Mouse (Mus musculus) liver, embryonic 14.5 days (tissue): ENCODE results near the gene Ush1g. TPM values are rescaled to one million over a fixed set of nuclear protein-coding genes. Genes with fewer than 3 reads are reported as not detected.

Source experiments
- ATAC-seq: fragments of 200-750 bp; cut with Nextera tagmentation; 2 replicates; pipeline ENCODE4 v1.8.0; 2017; ENCODE audit warnings: moderate number of reproducible peaks, mild to moderate bottlenecking, moderate library complexity; ENCODE audit not compliant: insufficient read depth
- DNase-seq, 3 experiments: peaks; one replicate each; pipeline ENCODE4 v3.0.0-alpha.2; 2012 to 2013; ENCODE audit warnings: low read depth in 3 of 3, low spot score in 3 of 3
- H3K27ac ChIP-seq: fragments of 300-500 bp; sonication (generic); 2 replicates; pipeline ENCODE4 v1.5.1; 2014; ENCODE audit warnings: moderate library complexity, mild to moderate bottlenecking, control low read depth, inconsistent platforms
- H3K27me3 ChIP-seq: fragments of 300-500 bp; sonication (generic); 2 replicates; pipeline ENCODE4 v1.6.1; 2014; ENCODE audit warnings: mild to moderate bottlenecking, low read length, moderate library complexity; ENCODE audit not compliant: control insufficient read depth, insufficient read depth
- H3K36me3 ChIP-seq: fragments of 300-500 bp; sonication (generic); replicated peaks from 2 replicates; pipeline ENCODE4 v1.6.1; 2014; ENCODE audit warnings: low read depth; ENCODE audit not compliant: control insufficient read depth, insufficient read depth
- H3K4me1 ChIP-seq, 2 experiments: fragments of 200-500 bp in 1 of 2; fragments of 300-500 bp in 1 of 2; sonication (generic) in 1 of 2; replicated peaks; 2 replicates each; pipeline ENCODE4 v1.6.1; 2012 to 2014; ENCODE audit warnings: antibody characterized with exemption in 1 of 2, inconsistent platforms in 1 of 2, low read length in 1 of 2; ENCODE audit not compliant: control insufficient read depth in 2 of 2, insufficient read depth in 2 of 2
- H3K4me2 ChIP-seq: fragments of 300-500 bp; sonication (generic); 2 replicates; pipeline ENCODE4 v1.6.1; 2014; ENCODE audit warnings: low read depth, mild to moderate bottlenecking, control low read depth, moderate library complexity
- H3K4me3 ChIP-seq, 2 experiments: fragments of 200-500 bp in 1 of 2; fragments of 300-500 bp in 1 of 2; sonication (generic) in 1 of 2; 2 replicates each; pipeline ENCODE4 v1.5.1; 2012 to 2014; ENCODE audit warnings: low read depth in 2 of 2, low read length in 2 of 2, mild to moderate bottlenecking in 2 of 2, control low read depth in 1 of 2, inconsistent platforms in 1 of 2, moderate library complexity in 1 of 2; ENCODE audit not compliant: insufficient read depth in 1 of 2
- H3K9ac ChIP-seq: fragments of 300-500 bp; sonication (generic); replicated peaks from 2 replicates; pipeline ENCODE4 v1.6.1; 2014; ENCODE audit warnings: mild to moderate bottlenecking, control low read depth, moderate library complexity
- H3K9me3 ChIP-seq: fragments of 300-500 bp; sonication (generic); 2 replicates; pipeline ENCODE4 v1.6.1; 2016; ENCODE audit warnings: low read length, mixed read lengths; ENCODE audit not compliant: control insufficient read depth
- CTCF ChIP-seq: IDR thresholded peaks from 2 replicates; pipeline ENCODE4 v1.5.1; 2016; ENCODE audit warnings: antibody characterized with exemption, low read depth, control low read depth
- EP300 ChIP-seq: IDR thresholded peaks from 2 replicates; pipeline ENCODE4 v1.6.1; 2016; ENCODE audit warnings: antibody characterized with exemption, low read depth
- WGBS: fragments of 180-500 bp; shearing (Covaris S2); extraction: QIAGEN DNeasy Blood & Tissue Kit; methylation state at CpG from one replicate; pipeline ENCODE4 v1.1.7; 2014; ENCODE audit not compliant: insufficient replicate concordance; 5-methylcytosine and 5-hydroxymethylcytosine counted together
- polyA plus RNA-seq, 2 experiments: library from polyadenylated mRNA; depleted of rRNA in 1 of 2; stranded (reverse) in 1 of 2; unstranded in 1 of 2; fragments of >200 nt; fragmentation: Nextera tagmentation in 1 of 2; extraction: Ambion mirVana in 1 of 2; gene quantifications; 2 replicates each; pipeline versions ENCODE4 v1.2.1 to v1.2.3; 2012 to 2014

The Ush1g gene
- polyA plus RNA-seq, 2 experiments, result 0.04 to 0.06 TPM

- H3K9me3 ChIP-seq, result no peaks in the 10 kb centered on the region
- DNase-seq (no peak), ATAC-seq (no peak)
- no peak overlapping the region for H3K9ac ChIP-seq
- peaks cover 5% of the 10 kb centered on the region; the same call in 1 of the 2 replicates for H3K27me3 ChIP-seq
- 33% methylated on average over 7 of the region's 7 CpGs for WGBS
- no peak overlapping the region for H3K27ac ChIP-seq
- TF ChIP-seq CTCF, result no peak
- no peak for TF ChIP-seq EP300
- H3K4me1 ChIP-seq, result no peaks in the 10 kb centered on the region
- no peaks in the 10 kb centered on the region for H3K36me3 ChIP-seq
- H3K4me2 ChIP-seq, result no peak overlapping the region
- H3K4me3 ChIP-seq, result no peak overlapping the region
These were observed 23.7 kb upstream of the Ush1g start for GRCm38 (mm10) chr11:115345515-115345914.

GRCm38 (mm10) chr11:115344967-115345366, 23.1 kb upstream of the Ush1g start:
- H3K9me3 ChIP-seq, result no peaks in the 10 kb centered on the region
- H3K27me3 ChIP-seq, result peaks cover 5% of the 10 kb centered on the region; the same call in 1 of the 2 replicates
- no peaks in the 10 kb centered on the region for H3K4me1 ChIP-seq
- H3K36me3 ChIP-seq, result no peaks in the 10 kb centered on the region
- 10% methylated on average over 12 of the region's 12 CpGs for WGBS
- no peak overlapping the region for H3K4me2 ChIP-seq
- DNase-seq (no peak), ATAC-seq (no peak)
- TF ChIP-seq CTCF (no peak), EP300 (no peak)
- H3K27ac ChIP-seq, result no peak overlapping the region
- no peak overlapping the region for H3K4me3 ChIP-seq
- no peak overlapping the region for H3K9ac ChIP-seq

GRCm38 (mm10) chr11:115341866-115342265, 20.0 kb upstream of the Ush1g start:
- no peak overlapping the region for H3K27ac ChIP-seq
- H3K4me2 ChIP-seq, result no peak overlapping the region
- TF ChIP-seq EP300, result no peak
- TF ChIP-seq CTCF, result no peak
- no peaks in the 10 kb centered on the region for H3K36me3 ChIP-seq
- H3K9ac ChIP-seq, result no peak overlapping the region
- H3K4me3 ChIP-seq, result no peak overlapping the region
- no peaks in the 10 kb centered on the region for H3K4me1 ChIP-seq
- ATAC-seq (no peak), DNase-seq (no peak)
- WGBS, result 50% methylated on average over 6 of the region's 6 CpGs
- H3K9me3 ChIP-seq, result no peaks in the 10 kb centered on the region
- H3K27me3 ChIP-seq, result peaks cover 5% of the 10 kb centered on the region; the same call in 1 of the 2 replicates

GRCm38 (mm10) chr11:115341246-115341645, 19.4 kb upstream of the Ush1g start:
- no peak for ATAC-seq
- no peak overlapping the region for H3K4me2 ChIP-seq
- 38% methylated on average over 2 of the region's 2 CpGs for WGBS

GRCm38 (mm10) chr11:115337826-115338225, 16.0 kb upstream of the Ush1g start:
- H3K27ac ChIP-seq, result no peak overlapping the region
- H3K36me3 ChIP-seq, result no peaks in the 10 kb centered on the region
- H3K4me1 ChIP-seq, result no peaks in the 10 kb centered on the region
- no peak for DNase-seq
- H3K9ac ChIP-seq, result no peak overlapping the region
- no peaks in the 10 kb centered on the region for H3K9me3 ChIP-seq
- no peak overlapping the region for H3K4me2 ChIP-seq
- no peak overlapping the region for H3K4me3 ChIP-seq
- TF ChIP-seq CTCF, result no peak
- ATAC-seq, result no peak
- 63% methylated on average over 1 of the region's 1 CpGs for WGBS
- H3K27me3 ChIP-seq, result peaks cover 29% of the 10 kb centered on the region

More at GRCm38 (mm10) chr11:115341246-115341645, 19.4 kb upstream of the Ush1g start:
- Histone ChIP-seq H3K4me3 (no peak overlapping the region), H3K9me3 (no peaks in the 10 kb centered on the region), H3K27me3 (peaks cover 8% of the 10 kb centered on the region; the same call in 1 of the 2 replicates), H3K4me1 (no peaks in the 10 kb centered on the region), H3K36me3 (no peaks in the 10 kb centered on the region), H3K9ac (no peak overlapping the region), H3K27ac (no peak overlapping the region)
- no peak for TF ChIP-seq EP300
- TF ChIP-seq CTCF, result no peak
- no peak for DNase-seq
